ENCODE assay signal across 21 mouse cellular contexts in genomic region chr7:4917494-4917893, GRCm38 (mm10). TPM values are rescaled to one million over a fixed set of nuclear protein-coding genes. Genes with fewer than 3 reads are reported as not detected.
DNase-seq lines count a peak whose midpoint lies in the region; ATAC-seq and TF ChIP-seq lines count a peak whose summit lies in the region.
"Had no signal": no experiment of that assay in that cellular context is flagged by ENCODE, and none has a peak within 500 bp of the region (broad histone marks: within the 10 kb centered on the region; RNA-seq: fewer than 3 reads in every experiment).

No protein-coding gene starts in this region.

- no peaks in the 10 kb centered on the region for H3K9me3 ChIP-seq in heart, embryonic 12.5 days (replicated peaks)
- no peaks in the 10 kb centered on the region for H3K9me3 ChIP-seq in midbrain, embryonic 10.5 days (replicated peaks)
- H3K9me3 ChIP-seq in midbrain, embryonic 14.5 days (ENCODE audit: control insufficient read depth, low read length) = no peaks in the 10 kb centered on the region
- no peaks in the 10 kb centered on the region for H3K9me3 ChIP-seq in midbrain, embryonic 16.5 days (replicated peaks; ENCODE audit: control insufficient read depth, low read length, poor library complexity, severe bottlenecking)
- H3K9me3 ChIP-seq in neural tube, embryonic 15.5 days (replicated peaks) = no peaks in the 10 kb centered on the region
- H3K9me3 ChIP-seq: forebrain, embryonic 10.5 days had no signal

- no peak for TF ChIP-seq POLR2A in heart, adult 2 months (IDR thresholded peaks at IDR 0.05; ENCODE audit: insufficient read depth, low read depth, low read length)

- H3K9ac ChIP-seq in heart, embryonic 12.5 days = 0 out of 2 replicates have a peak overlapping the region, but pooled peaks have one; percentile 17
- H3K9ac ChIP-seq in heart, adult 2 months (ENCODE audit: low read depth, low read length) = no peak overlapping the region
- H3K9ac ChIP-seq in midbrain, embryonic 14.5 days (replicated peaks; ENCODE audit: low read length) = no peak overlapping the region
- no peak overlapping the region for H3K9ac ChIP-seq in midbrain, embryonic 16.5 days (ENCODE audit: low read depth, low read length)
- 0 out of 2 replicates have a peak overlapping the region, but pooled peaks have one; percentile 14 for H3K9ac ChIP-seq in neural tube, embryonic 15.5 days (replicated peaks)

- no peak overlapping the region for H3K4me3 ChIP-seq in heart, embryonic 12.5 days
- H3K4me3 ChIP-seq in heart, adult 2 months = no peak overlapping the region
- H3K4me3 ChIP-seq in midbrain, embryonic 10.5 days = peak overlapping the region; percentile 7; the same call in 1 of the 2 replicates
- H3K4me3 ChIP-seq in midbrain, embryonic 14.5 days (replicated peaks; ENCODE audit: low read depth, low read length) = no peak overlapping the region
- no peak overlapping the region for H3K4me3 ChIP-seq in midbrain, embryonic 16.5 days (ENCODE audit: low read depth, low read length)
- H3K4me3 ChIP-seq in neural tube, embryonic 15.5 days (replicated peaks) = no peak overlapping the region
- H3K4me3 ChIP-seq: gastrocnemius, adult 2 months had no signal

- H3K79me2 ChIP-seq in heart, adult 2 months (replicated peaks; ENCODE audit: control insufficient read depth, insufficient read depth, low read length) = no peaks in the 10 kb centered on the region; the same call in 1 of the 2 replicates

- H3K4me2 ChIP-seq in heart, embryonic 12.5 days = no peak overlapping the region
- H3K4me2 ChIP-seq in midbrain, embryonic 14.5 days (ENCODE audit: low read length) = no peak overlapping the region
- no peak overlapping the region for H3K4me2 ChIP-seq in midbrain, embryonic 16.5 days (ENCODE audit: low read length)
- no peak overlapping the region for H3K4me2 ChIP-seq in neural tube, embryonic 15.5 days

- ATAC-seq in heart, embryonic 12.5 days (ENCODE audit: insufficient number of reproducible peaks, low FRiP score) = no peak
- ATAC-seq in midbrain, embryonic 14.5 days (ENCODE audit: low FRiP score, low TSS enrichment) = no peak
- ATAC-seq in midbrain, embryonic 16.5 days = no peak
- ATAC-seq in neural tube, embryonic 15.5 days (ENCODE audit: low FRiP score) = no peak

- TF ChIP-seq EP300 in heart, adult 2 months (IDR thresholded peaks at IDR 0.05; ENCODE audit: insufficient read depth, low read depth, low read length) = no peak

- no peaks in the 10 kb centered on the region for H3K27me3 ChIP-seq in heart, embryonic 12.5 days (replicated peaks)
- no peaks in the 10 kb centered on the region for H3K27me3 ChIP-seq in heart, adult 2 months (ENCODE audit: control insufficient read depth, insufficient read depth, low read length)
- H3K27me3 ChIP-seq in midbrain, embryonic 10.5 days (ENCODE audit: low read depth, poor library complexity, severe bottlenecking) = no peaks in the 10 kb centered on the region
- no peaks in the 10 kb centered on the region for H3K27me3 ChIP-seq in midbrain, embryonic 14.5 days (ENCODE audit: control insufficient read depth, insufficient read depth, low read length)
- H3K27me3 ChIP-seq in midbrain, embryonic 16.5 days (ENCODE audit: control insufficient read depth, insufficient read depth, low read depth, low read length) = no peaks in the 10 kb centered on the region
- H3K27me3 ChIP-seq in neural tube, embryonic 15.5 days (replicated peaks) = no peaks in the 10 kb centered on the region

- H3K4me1 ChIP-seq in heart, embryonic 12.5 days (replicated peaks) = peaks cover 36% of the 10 kb centered on the region
- H3K4me1 ChIP-seq in heart, adult 2 months (ENCODE audit: control insufficient read depth, insufficient read depth, low read length) = peaks cover 4% of the 10 kb centered on the region
- peaks cover 59% of the 10 kb centered on the region for H3K4me1 ChIP-seq in midbrain, embryonic 10.5 days
- peaks cover 35% of the 10 kb centered on the region for H3K4me1 ChIP-seq in midbrain, embryonic 14.5 days (ENCODE audit: control insufficient read depth, insufficient read depth, low read length)
- H3K4me1 ChIP-seq in midbrain, embryonic 16.5 days (ENCODE audit: control insufficient read depth, insufficient read depth, low read length) = peaks cover 30% of the 10 kb centered on the region
- H3K4me1 ChIP-seq in neural tube, embryonic 15.5 days = peaks cover 44% of the 10 kb centered on the region

- intact Hi-C loops in heart, adult 2 months (cut with DNase I) = loop anchor here (5.0 to 10.0 kb wide), 4 partner anchors 50 to 773 kb away; partner anchors contain the start of genes Ppp1r12c and Ppp6r1

- 94% methylated on average over 2 of the region's 2 CpGs for WGBS in heart, embryonic 12.5 days
- WGBS in heart, adult 2 months = 90% methylated on average over 2 of the region's 2 CpGs
- WGBS in midbrain, embryonic 10.5 days = 93% methylated on average over 2 of the region's 2 CpGs
- 89% methylated on average over 2 of the region's 2 CpGs for WGBS in midbrain, embryonic 14.5 days
- 100% methylated on average over 2 of the region's 2 CpGs for WGBS in midbrain, embryonic 16.5 days
- 85% methylated on average over 2 of the region's 2 CpGs for WGBS in neural tube, embryonic 15.5 days

- no peak for TF ChIP-seq CTCF in heart, adult 2 months (IDR thresholded peaks at IDR 0.05)

- no peak overlapping the region for H3K27ac ChIP-seq in heart, embryonic 12.5 days (ENCODE audit: poor library complexity, severe bottlenecking)
- H3K27ac ChIP-seq in heart, adult 2 months = no peak overlapping the region
- no peak overlapping the region for H3K27ac ChIP-seq in midbrain, embryonic 10.5 days (replicated peaks)
- H3K27ac ChIP-seq in midbrain, embryonic 14.5 days (replicated peaks; ENCODE audit: low read depth, low read length) = no peak overlapping the region
- H3K27ac ChIP-seq in midbrain, embryonic 16.5 days (ENCODE audit: low read length) = peak overlapping the region; percentile 97; the same call in 1 of the 2 replicates
- peak overlapping the region; percentile 99; the same call in 1 of the 2 replicates for H3K27ac ChIP-seq in neural tube, embryonic 15.5 days (replicated peaks)
- H3K27ac ChIP-seq: gastrocnemius, adult 2 months; stomach, postnatal 0 days had no signal

- no peak for DNase-seq in heart, adult 2 months
- no peak for DNase-seq in midbrain, embryonic 10.5 days (ENCODE audit: low spot score)
- DNase-seq in midbrain, embryonic 14.5 days = no peak
- DNase-seq in adrenal gland, adult 8-10 months = no peak
- DNase-seq: cerebellum, postnatal 14 days; gastrocnemius, adult 2 months; heart, postnatal 10 days; kidney, adult 11 months; liver; lung, adult 18-20 months; lung, postnatal 14 days; right cerebral cortex, adult 18-20 months had no signal

- peaks cover 37% of the 10 kb centered on the region for H3K36me3 ChIP-seq in heart, embryonic 12.5 days
- H3K36me3 ChIP-seq in heart, adult 2 months (ENCODE audit: control insufficient read depth, insufficient read depth, low read length) = no peaks in the 10 kb centered on the region
- peaks cover 45% of the 10 kb centered on the region for H3K36me3 ChIP-seq in midbrain, embryonic 10.5 days
- H3K36me3 ChIP-seq in midbrain, embryonic 14.5 days (ENCODE audit: control insufficient read depth, insufficient read depth, low read length) = peaks cover 33% of the 10 kb centered on the region
- peaks cover 14% of the 10 kb centered on the region for H3K36me3 ChIP-seq in midbrain, embryonic 16.5 days (ENCODE audit: control insufficient read depth, insufficient read depth, low read length)
- peaks cover 31% of the 10 kb centered on the region for H3K36me3 ChIP-seq in neural tube, embryonic 15.5 days

RNA-seq across cellular contexts. Expression of gene Zfp628, which starts 2.5 kb away (rescaled TPM):
- 2.6 and 2.9 TPM in 2 replicates for polyA plus RNA-seq in heart, embryonic 12.5 days (2016; fragmentation: Nextera tagmentation; extraction: Ambion mirVana)
- total RNA-seq in heart, adult 2 months (2021) = 1 to 10 TPM; 6.8 to 9.4 TPM
- polyA plus RNA-seq in heart, adult 2 months (2012; rRNA removed) = 6.1 and 7.5 TPM in 2 replicates
- 4.3 and 4.7 TPM in 2 replicates for polyA plus RNA-seq in midbrain, embryonic 10.5 days (2016; fragmentation: Nextera tagmentation; extraction: Ambion mirVana)
- polyA plus RNA-seq in midbrain, embryonic 14.5 days (2014; fragmentation: Nextera tagmentation; extraction: Ambion mirVana) = 4.6 and 5.1 TPM in 2 replicates
- polyA plus RNA-seq in midbrain, embryonic 16.5 days (2015; fragmentation: Nextera tagmentation; extraction: Ambion mirVana) = 3.1 and 3.6 TPM in 2 replicates
- polyA plus RNA-seq in neural tube, embryonic 15.5 days (2015; fragmentation: Nextera tagmentation; extraction: Ambion mirVana) = 3.1 and 4.0 TPM in 2 replicates
- total RNA-seq in adrenal gland, adult 8-10 months (2022) = 10 to 100 TPM; 14.4 to 20.6 (median 16.2) TPM

RNA-seq across cellular contexts. Expression of gene Nat14, which starts 4.3 kb away (rescaled TPM):
- polyA plus RNA-seq in heart, embryonic 12.5 days (2016; fragmentation: Nextera tagmentation; extraction: Ambion mirVana) = 4.6 and 5.5 TPM in 2 replicates
- 1 to 10 TPM; 5.6 to 5.8 TPM for total RNA-seq in heart, adult 2 months (2021)
- 3.5 TPM in 2 replicates for polyA plus RNA-seq in heart, adult 2 months (2012; rRNA removed)
- polyA plus RNA-seq in midbrain, embryonic 10.5 days (2016; fragmentation: Nextera tagmentation; extraction: Ambion mirVana) = 10.4 and 11.6 TPM in 2 replicates
- 24.0 and 28.9 TPM in 2 replicates for polyA plus RNA-seq in midbrain, embryonic 14.5 days (2014; fragmentation: Nextera tagmentation; extraction: Ambion mirVana)
- 48.2 and 49.4 TPM in 2 replicates for polyA plus RNA-seq in midbrain, embryonic 16.5 days (2015; fragmentation: Nextera tagmentation; extraction: Ambion mirVana)
- polyA plus RNA-seq in neural tube, embryonic 15.5 days (2015; fragmentation: Nextera tagmentation; extraction: Ambion mirVana) = 30.8 and 36.3 TPM in 2 replicates
- 10 to 100 TPM in 2 of 4 experiments, 1 to 10 TPM in 2; 8.5 to 13.3 (median 10.4) TPM for total RNA-seq in adrenal gland, adult 8-10 months (2022)
- total RNA-seq: granulocyte monocyte progenitor cell, adult 5-6 weeks had no signal

RNA-seq across cellular contexts. Expression of gene Ssc5d, which starts 8.1 kb away (rescaled TPM):
- polyA plus RNA-seq in heart, embryonic 12.5 days (2016; fragmentation: Nextera tagmentation; extraction: Ambion mirVana) = 1.5 and 1.7 TPM in 2 replicates
- total RNA-seq in heart, adult 2 months (2021) = 1 to 10 TPM; 1.7 to 2.9 TPM
- polyA plus RNA-seq in heart, adult 2 months (2012; rRNA removed) = 5.9 and 6.4 TPM in 2 replicates
- polyA plus RNA-seq in midbrain, embryonic 10.5 days (2016; fragmentation: Nextera tagmentation; extraction: Ambion mirVana) = 1.6 and 1.9 TPM in 2 replicates
- 0.12 and 0.84 TPM in 2 replicates for polyA plus RNA-seq in midbrain, embryonic 14.5 days (2014; fragmentation: Nextera tagmentation; extraction: Ambion mirVana)
- polyA plus RNA-seq in midbrain, embryonic 16.5 days (2015; fragmentation: Nextera tagmentation; extraction: Ambion mirVana) = 0.72 and 0.85 TPM in 2 replicates
- polyA plus RNA-seq in neural tube, embryonic 15.5 days (2015; fragmentation: Nextera tagmentation; extraction: Ambion mirVana) = 1.00 and 1.8 TPM in 2 replicates
- total RNA-seq in adrenal gland, adult 8-10 months (2022) = 1 to 10 TPM; 1.7 to 4.5 (median 2.2) TPM
- total RNA-seq: megakaryocyte, adult 5-6 weeks had no signal

RNA-seq across cellular contexts. Expression of gene Gm36210, which starts 11.2 kb away (rescaled TPM):
- polyA plus RNA-seq in heart, embryonic 12.5 days (2016; fragmentation: Nextera tagmentation; extraction: Ambion mirVana) = 0.27 and 0.30 TPM in 2 replicates
- under 1 TPM in 1 of 2 experiments, not detected in 1; 0.18 TPM for total RNA-seq in heart, adult 2 months (2021)
- 0.20 and 0.29 TPM in 2 replicates for polyA plus RNA-seq in heart, adult 2 months (2012; rRNA removed)
- 0.20 TPM in 1 of 2 replicates, not detected in the other for polyA plus RNA-seq in midbrain, embryonic 10.5 days (2016; fragmentation: Nextera tagmentation; extraction: Ambion mirVana)
- 0.55 TPM in 1 of 2 replicates, not detected in the other for polyA plus RNA-seq in midbrain, embryonic 14.5 days (2014; fragmentation: Nextera tagmentation; extraction: Ambion mirVana)
- 0.32 and 0.38 TPM in 2 replicates for polyA plus RNA-seq in midbrain, embryonic 16.5 days (2015; fragmentation: Nextera tagmentation; extraction: Ambion mirVana)
- polyA plus RNA-seq in neural tube, embryonic 15.5 days (2015; fragmentation: Nextera tagmentation; extraction: Ambion mirVana) = 0.23 and 0.37 TPM in 2 replicates
- under 1 TPM in 1 of 4 experiments, not detected in 3; 0.26 TPM for total RNA-seq in adrenal gland, adult 8-10 months (2022)
- total RNA-seq: adrenal gland, adult 18-20 months; granulocyte monocyte progenitor cell, adult 5-6 weeks; heart, postnatal 10 days; megakaryocyte, adult 5-6 weeks had no signal
- polyA plus RNA-seq: kidney, embryonic 16.5 days; stomach, postnatal 0 days had no signal

RNA-seq across cellular contexts. Expression of gene Isoc2a, which starts 40.5 kb away (rescaled TPM):
- polyA plus RNA-seq in heart, embryonic 12.5 days (2016; fragmentation: Nextera tagmentation; extraction: Ambion mirVana) = 0.74 and 1.0 TPM in 2 replicates
- total RNA-seq in heart, adult 2 months (2021) = 10 to 100 TPM; 48.9 to 55.5 TPM
- polyA plus RNA-seq in heart, adult 2 months (2012; rRNA removed) = 29.3 and 30.6 TPM in 2 replicates
- polyA plus RNA-seq in midbrain, embryonic 10.5 days (2016; fragmentation: Nextera tagmentation; extraction: Ambion mirVana) = 0.64 and 0.70 TPM in 2 replicates
- 0.43 and 0.54 TPM in 2 replicates for polyA plus RNA-seq in midbrain, embryonic 14.5 days (2014; fragmentation: Nextera tagmentation; extraction: Ambion mirVana)
- polyA plus RNA-seq in midbrain, embryonic 16.5 days (2015; fragmentation: Nextera tagmentation; extraction: Ambion mirVana) = 0.46 and 0.57 TPM in 2 replicates
- polyA plus RNA-seq in neural tube, embryonic 15.5 days (2015; fragmentation: Nextera tagmentation; extraction: Ambion mirVana) = 0.51 and 0.79 TPM in 2 replicates
- 10 to 100 TPM; 21.8 to 38.6 (median 30.3) TPM for total RNA-seq in adrenal gland, adult 8-10 months (2022)

Comparison
In these comparisons a context has a peak if more than half of its experiments do, and no peak if none do; other contexts are left out.
1. H3K27ac ChIP-seq: peak in midbrain, embryonic 16.5 days (single experiment) and neural tube, embryonic 15.5 days (single experiment); none in heart, embryonic 12.5 days (single experiment), heart, adult 2 months (single experiment), midbrain, embryonic 10.5 days (single experiment) and midbrain, embryonic 14.5 days (single experiment).
2. H3K9ac ChIP-seq: peak in heart, embryonic 12.5 days (single experiment) and neural tube, embryonic 15.5 days (single experiment); none in heart, adult 2 months (single experiment), midbrain, embryonic 14.5 days (single experiment) and midbrain, embryonic 16.5 days (single experiment).